Comparison of ENCODE assay signal across 23 mouse cellular contexts in the genomic region with DNA sequence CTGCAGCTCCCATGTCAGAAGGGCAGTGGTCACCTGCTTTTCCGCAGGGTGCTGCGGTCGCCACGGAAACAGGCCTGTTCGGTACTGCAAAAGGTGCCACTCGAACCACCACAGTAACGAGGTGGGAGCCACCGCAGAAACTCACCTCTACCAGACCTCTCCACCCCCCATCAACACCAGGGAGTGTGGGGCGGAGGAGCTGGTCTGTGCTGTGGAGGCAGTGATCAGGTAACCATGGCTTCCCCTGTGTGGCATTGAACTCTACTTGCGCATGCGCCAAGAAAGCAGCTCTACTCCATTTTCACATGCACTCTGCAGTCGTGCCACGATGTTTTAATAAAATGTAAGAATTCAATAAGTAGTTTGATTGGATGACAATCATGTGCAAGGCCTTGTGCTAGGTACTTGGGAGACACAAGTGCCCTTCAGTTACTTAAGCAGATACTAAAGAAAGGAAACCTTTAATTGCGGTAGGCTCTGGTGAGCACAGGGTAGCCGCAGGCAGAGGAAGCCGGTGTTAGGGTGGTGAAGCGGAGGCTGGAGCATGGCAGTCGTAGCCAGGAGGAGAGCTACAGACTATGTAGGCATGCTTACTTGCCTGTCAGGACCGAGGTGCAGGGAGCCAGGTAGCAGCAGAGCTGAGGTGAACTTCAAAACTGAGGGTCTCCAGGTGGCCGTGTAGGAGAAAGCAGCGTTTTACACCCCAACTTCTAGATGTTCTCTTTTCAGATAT.
DNase-seq lines count a peak whose midpoint lies in the region; ATAC-seq and TF ChIP-seq lines count a peak whose summit lies in the region.
"Had no signal": no experiment of that assay in that cellular context is flagged by ENCODE, and none has a peak within 500 bp of the region (broad histone marks: within the 10 kb centered on the region; RNA-seq: fewer than 3 reads in every experiment).

No protein-coding gene starts in this region.

- H3K9ac ChIP-seq in kidney, postnatal 0 days (ENCODE audit: low read depth, low read length): no peak overlapping the region
- no peak overlapping the region for H3K9ac ChIP-seq in midbrain, embryonic 11.5 days (ENCODE audit: low read length)
- H3K9ac ChIP-seq in midbrain, embryonic 14.5 days (replicated peaks; ENCODE audit: low read length): no peak overlapping the region
- H3K9ac ChIP-seq in lung, embryonic 16.5 days (ENCODE audit: low read length): no peak overlapping the region
- no peak overlapping the region for H3K9ac ChIP-seq in midbrain, embryonic 16.5 days (ENCODE audit: low read depth, low read length)
- no peak overlapping the region for H3K9ac ChIP-seq in liver, embryonic 12.5 days
- H3K9ac ChIP-seq: embryonic facial prominence, embryonic 15.5 days; forebrain, embryonic 15.5 days; heart, embryonic 13.5 days; hindbrain, embryonic 12.5 days; liver, postnatal 0 days; neural tube, embryonic 12.5 days had no signal

- H3K4me1 ChIP-seq in kidney, postnatal 0 days (replicated peaks; ENCODE audit: insufficient read depth, low read length): no peaks in the 10 kb centered on the region
- H3K4me1 ChIP-seq in midbrain, embryonic 11.5 days (ENCODE audit: control insufficient read depth, insufficient read depth, low read length): no peaks in the 10 kb centered on the region
- H3K4me1 ChIP-seq in midbrain, embryonic 14.5 days (ENCODE audit: control insufficient read depth, insufficient read depth, low read length): no peaks in the 10 kb centered on the region
- H3K4me1 ChIP-seq in lung, embryonic 16.5 days (replicated peaks; ENCODE audit: control insufficient read depth, insufficient read depth, low read length): no peaks in the 10 kb centered on the region
- H3K4me1 ChIP-seq in midbrain, embryonic 16.5 days (ENCODE audit: control insufficient read depth, insufficient read depth, low read length): no peaks in the 10 kb centered on the region; the same call in 1 of the 2 replicates
- no peaks in the 10 kb centered on the region for H3K4me1 ChIP-seq in liver, embryonic 12.5 days
- H3K4me1 ChIP-seq: embryonic facial prominence, embryonic 15.5 days; forebrain, embryonic 15.5 days; hindbrain, embryonic 12.5 days; megakaryocyte, embryonic 14.5 days; neural tube, embryonic 12.5 days had no signal

- H3K27ac ChIP-seq in kidney, postnatal 0 days: no peak overlapping the region
- H3K27ac ChIP-seq in midbrain, embryonic 11.5 days (ENCODE audit: low read depth, low read length): no peak overlapping the region
- H3K27ac ChIP-seq in midbrain, embryonic 14.5 days (replicated peaks; ENCODE audit: low read depth, low read length): no peak overlapping the region
- no peak overlapping the region for H3K27ac ChIP-seq in lung, embryonic 16.5 days (ENCODE audit: low read length)
- peak overlapping the region; percentile 33; the same call in 1 of the 2 replicates for H3K27ac ChIP-seq in midbrain, embryonic 16.5 days (ENCODE audit: low read length)
- H3K27ac ChIP-seq in liver, embryonic 12.5 days: no peak overlapping the region
- H3K27ac ChIP-seq: embryonic facial prominence, embryonic 15.5 days; forebrain, embryonic 15.5 days; heart, adult 2 months; heart, embryonic 13.5 days; hindbrain, embryonic 12.5 days; neural tube, embryonic 12.5 days had no signal

- no peak overlapping the region for H3K4me3 ChIP-seq in kidney, postnatal 0 days (replicated peaks; ENCODE audit: low read depth, low read length)
- H3K4me3 ChIP-seq in midbrain, embryonic 11.5 days (ENCODE audit: low read depth, low read length): no peak overlapping the region
- H3K4me3 ChIP-seq in midbrain, embryonic 14.5 days (replicated peaks; ENCODE audit: low read depth, low read length): no peak overlapping the region
- H3K4me3 ChIP-seq in lung, embryonic 16.5 days (ENCODE audit: low read length): peak overlapping the region; percentile 20
- no peak overlapping the region for H3K4me3 ChIP-seq in midbrain, embryonic 16.5 days (ENCODE audit: low read depth, low read length)
- no peak overlapping the region for H3K4me3 ChIP-seq in liver, embryonic 12.5 days
- H3K4me3 ChIP-seq: embryonic facial prominence, embryonic 15.5 days; forebrain, embryonic 15.5 days; heart, adult 2 months; heart, embryonic 13.5 days; hindbrain, embryonic 12.5 days; megakaryocyte, embryonic 14.5 days; neural tube, embryonic 12.5 days had no signal

- no peak for DNase-seq in kidney, postnatal 0 days (ENCODE audit: low spot score)
- no peak for DNase-seq in kidney, postnatal 14 days
- DNase-seq in midbrain, embryonic 11.5 days (ENCODE audit: low spot score, missing footprints): peak; percentile 79
- DNase-seq in midbrain, embryonic 14.5 days: no peak
- DNase-seq in spleen, adult 18-20 months: no peak
- DNase-seq: adrenal gland, postnatal 36 days; cerebellum, adult 9-11 months; gastrocnemius, postnatal 25 days; heart, adult 2 months; heart, postnatal 14 days; kidney, adult 18-20 months; liver, postnatal 0 days; right cerebral cortex, postnatal 14 days; thymus, postnatal 25 days had no signal

- TF ChIP-seq CTCF in kidney, postnatal 0 days (IDR thresholded peaks at IDR 0.05; ENCODE audit: low read depth): no peak

- no peaks in the 10 kb centered on the region for H3K36me3 ChIP-seq in kidney, postnatal 0 days (ENCODE audit: insufficient read depth, low read length)
- H3K36me3 ChIP-seq in midbrain, embryonic 11.5 days (ENCODE audit: control insufficient read depth, insufficient read depth, low read length): no peaks in the 10 kb centered on the region
- peaks cover 26% of the 10 kb centered on the region for H3K36me3 ChIP-seq in midbrain, embryonic 14.5 days (ENCODE audit: control insufficient read depth, insufficient read depth, low read length)
- no peaks in the 10 kb centered on the region for H3K36me3 ChIP-seq in lung, embryonic 16.5 days (ENCODE audit: control insufficient read depth, insufficient read depth, low read length)
- peaks cover 11% of the 10 kb centered on the region; the same call in 1 of the 2 replicates for H3K36me3 ChIP-seq in midbrain, embryonic 16.5 days (ENCODE audit: control insufficient read depth, insufficient read depth, low read length)
- H3K36me3 ChIP-seq in liver, embryonic 12.5 days: no peaks in the 10 kb centered on the region
- H3K36me3 ChIP-seq: embryonic facial prominence, embryonic 15.5 days; heart, embryonic 13.5 days; hindbrain, embryonic 12.5 days; neural tube, embryonic 12.5 days had no signal

- peak; percentile 59; the same call in 1 of the 2 replicates for ATAC-seq in kidney, postnatal 0 days (replicated peaks; ENCODE audit: low FRiP score, low read depth)
- no peak for ATAC-seq in midbrain, embryonic 11.5 days (ENCODE audit: low FRiP score)
- no peak for ATAC-seq in midbrain, embryonic 14.5 days (ENCODE audit: low FRiP score, low TSS enrichment)
- ATAC-seq in lung, embryonic 16.5 days (ENCODE audit: low read depth): peak; percentile 57; the same call in 1 of the 2 replicates
- ATAC-seq in midbrain, embryonic 16.5 days: peak; percentile 50; the same call in 1 of the 2 replicates
- ATAC-seq in liver, embryonic 12.5 days: no peak
- ATAC-seq: forebrain, embryonic 15.5 days; liver, postnatal 0 days had no signal

- no peaks in the 10 kb centered on the region for H3K9me3 ChIP-seq in kidney, postnatal 0 days (replicated peaks; ENCODE audit: low read length)
- no peaks in the 10 kb centered on the region for H3K9me3 ChIP-seq in midbrain, embryonic 11.5 days (ENCODE audit: control insufficient read depth, low read length)
- no peaks in the 10 kb centered on the region for H3K9me3 ChIP-seq in midbrain, embryonic 14.5 days (ENCODE audit: control insufficient read depth, low read length)
- no peaks in the 10 kb centered on the region for H3K9me3 ChIP-seq in lung, embryonic 16.5 days (ENCODE audit: control insufficient read depth, low read length)
- no peaks in the 10 kb centered on the region for H3K9me3 ChIP-seq in midbrain, embryonic 16.5 days (replicated peaks; ENCODE audit: control insufficient read depth, low read length, poor library complexity, severe bottlenecking)
- no peaks in the 10 kb centered on the region for H3K9me3 ChIP-seq in liver, embryonic 12.5 days (replicated peaks)
- H3K9me3 ChIP-seq: embryonic facial prominence, embryonic 15.5 days; forebrain, embryonic 15.5 days; heart, embryonic 13.5 days; hindbrain, embryonic 12.5 days; megakaryocyte, embryonic 14.5 days; neural tube, embryonic 12.5 days had no signal

- no peaks in the 10 kb centered on the region for H3K27me3 ChIP-seq in kidney, postnatal 0 days (ENCODE audit: insufficient read depth, low read length)
- no peaks in the 10 kb centered on the region for H3K27me3 ChIP-seq in midbrain, embryonic 11.5 days (ENCODE audit: control insufficient read depth, insufficient read depth, low read length)
- H3K27me3 ChIP-seq in midbrain, embryonic 14.5 days (ENCODE audit: control insufficient read depth, insufficient read depth, low read length): no peaks in the 10 kb centered on the region
- H3K27me3 ChIP-seq in lung, embryonic 16.5 days (ENCODE audit: control insufficient read depth, insufficient read depth, low read depth, low read length): no peaks in the 10 kb centered on the region
- no peaks in the 10 kb centered on the region for H3K27me3 ChIP-seq in midbrain, embryonic 16.5 days (ENCODE audit: control insufficient read depth, insufficient read depth, low read depth, low read length)
- no peaks in the 10 kb centered on the region for H3K27me3 ChIP-seq in liver, embryonic 12.5 days (replicated peaks)
- H3K27me3 ChIP-seq: embryonic facial prominence, embryonic 15.5 days; forebrain, embryonic 15.5 days; heart, embryonic 13.5 days; hindbrain, embryonic 12.5 days; neural tube, embryonic 12.5 days had no signal

- no peak overlapping the region for H3K4me2 ChIP-seq in kidney, postnatal 0 days (ENCODE audit: low read length)
- no peak overlapping the region for H3K4me2 ChIP-seq in midbrain, embryonic 11.5 days
- no peak overlapping the region for H3K4me2 ChIP-seq in midbrain, embryonic 14.5 days (ENCODE audit: low read length)
- peak overlapping the region; percentile 29; the same call in 1 of the 2 replicates for H3K4me2 ChIP-seq in lung, embryonic 16.5 days (ENCODE audit: low read depth, low read length)
- H3K4me2 ChIP-seq in midbrain, embryonic 16.5 days (ENCODE audit: low read length): no peak overlapping the region
- H3K4me2 ChIP-seq in liver, embryonic 12.5 days: no peak overlapping the region
- H3K4me2 ChIP-seq: embryonic facial prominence, embryonic 15.5 days; forebrain, embryonic 15.5 days; heart, embryonic 13.5 days; hindbrain, embryonic 12.5 days; neural tube, embryonic 12.5 days had no signal

- WGBS in kidney, postnatal 0 days: 69% methylated on average over 21 of the region's 21 CpGs
- WGBS in midbrain, embryonic 11.5 days: 84% methylated on average over 21 of the region's 21 CpGs
- WGBS in midbrain, embryonic 14.5 days: 83% methylated on average over 21 of the region's 21 CpGs
- WGBS in lung, embryonic 16.5 days: 62% methylated on average over 21 of the region's 21 CpGs
- 79% methylated on average over 21 of the region's 21 CpGs for WGBS in midbrain, embryonic 16.5 days
- WGBS in liver, embryonic 12.5 days (ENCODE audit: insufficient replicate concordance): 73% methylated on average over 21 of the region's 21 CpGs

Comparison
In these comparisons a context has a peak if more than half of its experiments do, and no peak if none do; other contexts are left out.
1. ATAC-seq: peak in kidney, postnatal 0 days (single experiment), lung, embryonic 16.5 days (single experiment) and midbrain, embryonic 16.5 days (single experiment); none in midbrain, embryonic 11.5 days (single experiment), midbrain, embryonic 14.5 days (single experiment) and liver, embryonic 12.5 days (single experiment).